Mouse (Mus musculus) kidney, adult 9 months (tissue): ENCODE data around the gene Milr1.
"Not testable (repeated sequence)": the region's sequence is repeated elsewhere in the genome, so short reads cannot be mapped to it uniquely, and the experiment has no call there.

Source experiments
- DNase-seq: peaks from one replicate; pipeline ENCODE4 v3.0.0; 2022

Milr1 gene

DNA sequence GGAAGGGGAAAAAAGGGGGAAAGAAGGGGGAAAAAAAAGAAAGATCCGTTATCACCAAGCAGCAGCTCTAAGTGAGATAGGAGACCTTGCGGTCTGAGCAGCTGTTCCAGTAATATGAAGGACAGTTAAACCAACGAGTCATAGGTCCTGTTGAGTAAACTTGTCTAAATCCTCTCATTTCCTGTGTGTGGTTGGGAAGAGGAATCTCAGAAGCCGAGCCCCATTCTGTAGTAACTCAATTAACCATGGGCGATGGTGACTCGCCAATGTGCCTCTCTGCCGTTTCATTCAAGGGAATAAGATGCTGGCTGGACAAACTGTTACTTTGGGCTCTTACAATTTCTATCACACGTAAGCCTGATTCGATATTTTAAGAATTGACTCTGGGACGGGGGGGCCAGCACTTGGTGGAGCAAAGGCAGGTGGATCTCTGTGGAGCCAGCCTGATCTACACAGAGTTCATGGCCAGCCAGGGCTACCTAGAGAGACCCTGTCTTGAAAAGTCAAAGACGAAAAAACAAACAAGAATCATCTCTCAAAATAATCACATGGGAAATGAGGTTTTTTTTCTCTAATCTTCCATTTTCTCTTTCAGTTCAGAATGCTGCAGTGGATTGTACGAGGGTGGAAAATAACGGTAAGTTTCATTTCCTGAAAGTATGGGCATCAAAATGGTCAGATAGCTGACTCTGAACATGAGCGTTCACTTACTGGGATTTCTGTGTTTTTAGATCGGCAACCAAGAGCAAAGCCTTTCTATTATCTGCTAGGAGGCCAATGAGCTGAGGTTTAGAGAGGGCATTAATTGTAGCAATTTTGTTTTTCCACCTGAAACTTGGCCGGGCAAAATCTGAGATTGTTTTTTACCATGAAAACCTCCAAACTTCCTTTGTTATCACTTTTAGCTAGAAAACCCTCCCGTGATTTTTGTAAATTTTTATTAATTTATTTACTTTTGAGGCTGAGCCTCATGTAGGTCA is at the start of gene Milr1:
Gene Milr1 (plus strand): TSS at position 188 of the 980 bp plus-strand sequence.
- no peak for DNase-seq

DNA sequence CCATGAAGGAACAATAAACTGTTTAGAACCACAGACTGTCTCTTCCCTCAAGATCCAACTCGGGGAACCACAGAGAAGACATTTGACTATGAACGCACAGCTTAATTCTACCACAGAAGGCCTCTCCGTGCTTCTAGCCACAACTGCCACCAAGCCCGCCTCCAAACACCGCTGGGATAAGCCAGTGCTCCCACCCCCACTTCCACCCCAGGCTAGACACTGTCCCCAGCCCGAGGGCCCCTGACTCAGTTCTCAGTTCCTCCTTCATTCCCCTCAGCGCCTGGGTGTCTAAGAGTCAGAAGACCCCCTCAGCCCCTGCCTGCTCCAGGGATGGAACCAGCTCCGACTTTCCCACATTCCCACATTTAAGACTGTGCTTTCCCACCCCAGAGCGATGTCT is 49.4 kb upstream of the Milr1 start:
- DNase-seq = no peak

DNA sequence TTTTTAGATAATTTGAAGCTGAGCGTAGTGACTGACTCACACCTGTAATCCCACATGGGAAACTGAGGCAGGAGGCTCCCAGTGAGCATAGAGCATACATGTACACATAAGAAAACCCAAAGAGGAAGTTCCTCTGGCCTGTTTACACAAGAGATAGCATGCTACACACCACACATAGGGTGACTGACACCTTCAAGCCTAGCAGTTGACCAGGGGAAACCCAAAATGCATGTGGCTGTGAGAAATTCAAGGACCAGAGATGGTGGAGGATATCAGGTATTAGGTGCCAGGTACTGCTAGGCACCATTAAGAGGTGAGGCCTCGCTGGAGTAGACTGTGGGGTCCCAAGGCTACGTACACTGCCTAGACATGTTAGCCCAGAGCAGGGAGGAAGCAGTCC is 48.4 kb upstream of the Milr1 start:
- no peak for DNase-seq

DNA sequence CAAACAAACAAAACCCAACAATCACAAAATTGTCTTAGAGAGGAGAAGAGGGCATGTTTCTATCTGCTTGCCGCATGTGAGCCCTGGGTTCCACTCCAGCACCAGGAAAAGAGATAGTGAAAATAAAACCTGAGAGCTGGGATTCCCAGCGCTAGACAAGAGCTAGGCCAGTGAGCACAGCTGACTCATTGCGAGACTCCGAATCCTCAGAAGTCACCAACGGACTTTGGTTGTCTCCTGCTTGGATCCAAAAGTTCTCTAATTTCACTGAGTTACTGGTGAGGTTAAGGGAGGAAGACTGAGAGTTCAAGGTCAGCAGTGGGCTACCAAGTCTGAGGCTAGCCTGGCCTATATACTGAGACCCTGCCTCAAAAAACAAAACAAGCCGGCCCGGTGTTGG is 47.1 kb upstream of the Milr1 start:
- DNase-seq = no peak

DNA sequence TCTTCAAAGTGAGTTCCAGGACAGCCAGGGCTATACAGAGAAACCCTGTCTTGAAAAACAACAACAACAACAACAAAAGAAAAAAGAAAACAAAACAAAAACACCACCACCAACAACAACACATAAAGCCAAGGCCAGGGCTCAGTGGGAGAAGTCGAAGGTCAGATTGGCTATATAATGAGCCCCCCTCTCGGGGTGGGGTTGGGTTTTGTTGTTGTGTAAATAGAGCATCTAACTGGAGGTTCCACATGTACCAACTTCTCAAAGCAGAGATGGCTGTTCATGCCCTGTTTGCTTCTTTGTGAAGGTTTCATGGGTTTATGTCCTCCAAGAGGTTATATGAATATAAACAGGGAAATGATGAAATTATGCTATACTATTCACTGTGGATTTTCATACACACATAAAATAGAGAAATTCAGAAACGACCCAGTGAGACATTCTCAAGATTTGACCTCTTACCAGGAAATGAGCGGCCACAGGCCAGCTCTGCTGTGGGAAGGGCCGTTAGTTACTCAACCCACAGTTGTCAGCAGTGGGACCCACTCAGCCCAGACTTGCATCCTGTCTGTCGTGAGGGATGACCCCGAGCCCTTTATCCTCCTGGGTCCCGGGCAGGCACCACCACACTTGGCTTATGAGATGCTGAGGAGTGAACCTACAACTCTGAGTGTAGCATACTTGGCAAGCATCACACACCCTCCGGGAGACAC is 46.5 kb upstream of the Milr1 start:
- DNase-seq = no peak

DNA sequence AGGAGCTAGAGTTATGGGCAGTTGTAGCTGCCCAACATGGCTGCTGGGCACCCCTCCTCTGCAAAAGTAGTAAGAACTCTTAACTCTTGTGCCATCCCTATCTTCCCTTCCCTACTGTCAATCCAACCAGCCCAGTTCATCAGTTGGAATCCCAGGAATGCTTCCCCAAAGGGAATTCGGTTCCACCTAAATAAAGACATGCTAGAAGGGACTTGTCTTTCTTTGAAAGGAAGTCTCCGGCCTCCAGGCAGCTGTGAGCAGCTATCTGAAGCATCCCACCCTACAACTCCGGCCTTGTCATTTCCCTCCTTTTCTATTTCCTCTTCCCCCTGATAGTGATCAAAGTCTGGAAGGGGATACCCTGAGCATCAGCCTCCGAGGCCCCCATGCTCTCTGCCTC is 44.8 kb upstream of the Milr1 start:
- no peak for DNase-seq

DNA sequence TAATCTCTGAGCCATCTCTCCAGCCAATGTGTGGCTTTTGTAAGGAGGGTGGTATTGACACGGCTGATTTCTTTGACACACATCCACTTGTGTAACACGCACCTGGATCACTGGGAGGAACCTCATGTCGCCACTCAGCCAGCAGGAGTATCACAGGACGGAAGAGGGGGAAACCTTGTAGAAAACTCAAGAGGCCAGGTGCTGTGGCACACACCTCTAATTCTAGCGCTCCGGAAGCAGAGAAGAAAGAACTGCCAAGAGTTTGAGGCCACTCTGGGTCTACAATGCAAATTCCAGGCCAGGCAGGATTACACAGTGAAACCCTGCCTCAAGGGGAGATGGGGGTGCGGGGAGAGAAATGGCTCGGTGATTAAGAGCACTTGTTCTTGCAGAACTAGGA is 43.9 kb upstream of the Milr1 start:
- no peak for DNase-seq

DNA sequence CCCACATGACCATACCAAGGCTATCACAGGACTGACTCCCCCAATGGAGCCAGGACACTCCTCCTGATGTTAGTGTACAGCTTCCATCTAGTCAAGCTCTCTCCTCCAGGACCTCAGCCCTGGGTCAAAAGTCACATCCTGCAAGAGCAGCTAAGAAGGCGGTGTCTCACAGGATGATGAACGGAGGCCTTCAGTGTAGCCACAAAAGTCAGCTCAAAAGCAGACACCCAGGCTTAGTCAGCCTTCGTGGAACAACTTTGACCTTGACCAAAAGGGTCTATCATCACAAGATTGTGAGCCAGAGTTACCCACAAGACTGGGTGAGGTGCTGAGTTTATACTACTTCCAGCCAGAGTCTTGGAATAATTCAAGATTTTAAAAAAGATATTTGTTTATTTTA is 43.2 kb upstream of the Milr1 start:
- DNase-seq = no peak

DNA sequence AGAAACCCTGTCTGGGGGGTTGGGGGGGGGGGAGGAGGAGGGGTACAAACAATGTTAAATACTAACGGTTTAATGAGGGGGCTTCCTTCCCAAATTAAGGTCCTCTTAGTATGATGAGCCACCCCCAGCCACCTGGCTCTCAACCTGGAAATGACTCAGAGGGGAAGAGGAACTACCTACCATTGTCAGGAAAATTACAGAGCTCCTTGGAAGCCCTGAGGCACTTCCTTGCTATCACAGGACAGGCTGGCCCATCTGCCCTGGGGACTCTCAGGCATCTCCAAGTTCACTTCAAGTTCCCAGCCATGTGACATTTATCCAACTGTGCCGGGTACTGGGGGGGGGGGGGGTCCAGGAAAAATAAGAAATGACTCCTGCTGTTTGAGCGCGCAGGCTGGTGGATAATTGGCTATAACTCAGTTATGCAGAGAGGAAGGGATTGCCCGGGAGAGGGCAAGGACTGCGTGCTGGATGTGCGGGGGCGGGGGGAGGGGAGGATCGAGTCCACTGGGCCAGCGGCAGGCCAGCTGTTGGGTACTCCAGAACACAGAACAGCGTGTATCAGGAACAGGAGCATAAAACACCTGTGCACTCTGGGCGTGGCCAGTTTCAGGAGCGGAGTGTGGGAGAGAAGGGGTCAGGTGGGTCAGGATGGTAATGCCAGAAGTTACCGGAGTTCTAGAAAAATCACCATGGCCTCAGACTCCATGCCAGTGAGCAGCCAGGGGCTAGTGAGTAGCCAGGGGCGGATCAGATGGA is 41.6 kb upstream of the Milr1 start:
- peak; percentile 32 for DNase-seq

DNA sequence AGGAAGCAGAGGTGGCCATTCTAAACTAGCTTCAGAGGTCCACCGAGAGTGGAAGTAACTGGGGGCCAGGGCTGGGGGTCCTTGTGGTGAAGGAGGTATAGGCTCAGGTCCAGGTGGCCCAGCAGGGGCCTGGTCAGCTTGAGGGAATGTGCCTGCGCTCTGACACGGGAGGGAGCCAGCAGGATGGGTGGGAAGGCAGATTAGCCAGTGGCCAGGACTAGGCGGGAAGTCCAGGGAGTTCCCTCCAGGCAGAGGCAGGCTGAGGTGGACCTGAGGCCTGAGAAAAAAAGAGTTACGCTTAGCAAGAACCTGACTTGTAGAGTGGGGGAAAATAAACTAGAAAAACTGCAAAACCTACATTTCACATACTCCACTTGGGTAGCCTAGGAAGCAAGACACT is 40.2 kb upstream of the Milr1 start:
- no peak for DNase-seq

DNA sequence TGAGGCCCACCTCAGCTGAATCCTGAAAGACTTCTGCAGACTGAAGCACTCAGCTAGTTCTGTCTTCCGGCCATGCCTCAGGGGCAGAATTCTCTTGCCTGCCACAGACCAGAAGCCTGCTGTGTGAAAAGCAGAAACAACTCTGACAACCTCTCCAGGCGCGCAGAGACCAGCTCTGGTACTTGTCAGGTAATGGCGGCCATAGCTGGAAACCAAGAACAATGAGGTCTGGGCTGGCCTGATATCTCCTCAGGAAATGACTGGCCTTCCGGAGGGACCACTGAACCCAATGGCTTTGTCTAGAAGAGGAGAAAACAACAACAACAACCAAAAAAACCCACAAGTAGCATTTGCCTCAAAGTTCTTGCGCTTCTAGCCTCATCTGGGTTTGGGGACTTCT is 36.0 kb upstream of the Milr1 start:
- peak; percentile 50 for DNase-seq

DNA sequence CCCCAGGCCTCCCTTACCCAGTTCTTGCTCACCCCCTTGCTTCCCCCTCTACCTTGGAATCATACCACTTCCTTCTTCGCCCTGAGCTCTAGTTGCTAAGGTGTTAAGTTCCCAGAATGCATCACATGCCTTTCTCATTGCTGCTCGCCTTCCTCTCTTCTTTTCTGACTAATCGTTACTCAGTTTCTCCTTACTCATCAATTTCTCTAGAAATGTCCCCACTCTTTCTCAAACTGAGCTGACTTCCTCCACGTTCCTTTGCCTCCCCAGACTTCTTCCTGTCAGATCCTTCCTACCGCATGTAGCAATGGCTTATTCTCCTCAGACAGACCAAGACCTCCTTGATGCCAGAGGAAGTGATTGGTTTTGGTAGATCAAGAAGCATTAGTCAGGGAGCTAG is 34.5 kb upstream of the Milr1 start:
- DNase-seq = no peak

DNA sequence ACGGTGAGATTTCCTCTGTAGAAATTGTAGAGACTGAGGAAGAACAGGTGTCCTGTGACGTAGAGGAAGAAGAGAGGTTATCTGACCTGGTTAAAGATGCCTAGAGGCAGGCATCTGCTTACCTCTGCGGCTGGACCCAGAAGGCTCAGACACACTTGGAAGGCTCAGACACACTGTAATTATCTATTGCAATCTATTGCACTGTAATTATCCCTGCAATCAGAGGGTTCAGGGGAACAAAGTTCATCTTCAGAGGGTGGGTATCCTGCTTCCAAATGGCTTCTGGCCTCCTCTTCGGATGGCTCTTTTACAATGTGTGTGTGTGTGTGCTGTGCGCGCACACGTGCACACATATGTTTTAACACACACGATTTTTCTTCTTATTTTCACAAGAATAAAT is 30.6 kb upstream of the Milr1 start:
- no peak for DNase-seq

DNA sequence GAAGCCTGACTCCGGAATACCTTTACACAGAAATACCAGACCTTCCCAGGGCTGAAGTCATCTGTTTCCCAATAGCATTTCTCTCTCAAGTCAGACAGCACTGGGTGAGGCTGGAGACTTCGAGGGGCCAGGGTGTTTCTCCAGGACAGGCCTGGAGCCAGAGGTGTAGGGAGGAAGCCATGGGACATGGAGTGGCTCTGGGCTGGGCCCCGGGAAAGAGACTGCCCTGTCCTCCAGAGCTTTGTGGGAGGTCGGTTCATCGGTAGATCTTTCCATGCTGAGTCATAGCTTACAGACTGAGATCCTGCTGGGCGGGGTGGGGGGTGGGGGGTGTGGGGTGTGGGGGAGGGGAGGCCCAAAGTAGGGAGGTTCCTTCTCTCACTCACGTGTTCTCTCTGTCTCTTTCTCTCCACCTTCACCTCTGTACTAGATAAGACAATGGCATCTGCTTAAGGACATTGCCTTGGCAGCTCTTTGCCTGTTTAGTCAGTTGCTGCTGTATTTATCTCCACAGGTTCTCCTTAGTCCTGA is 28.1 kb upstream of the Milr1 start:
- peak; percentile 31 for DNase-seq

DNA sequence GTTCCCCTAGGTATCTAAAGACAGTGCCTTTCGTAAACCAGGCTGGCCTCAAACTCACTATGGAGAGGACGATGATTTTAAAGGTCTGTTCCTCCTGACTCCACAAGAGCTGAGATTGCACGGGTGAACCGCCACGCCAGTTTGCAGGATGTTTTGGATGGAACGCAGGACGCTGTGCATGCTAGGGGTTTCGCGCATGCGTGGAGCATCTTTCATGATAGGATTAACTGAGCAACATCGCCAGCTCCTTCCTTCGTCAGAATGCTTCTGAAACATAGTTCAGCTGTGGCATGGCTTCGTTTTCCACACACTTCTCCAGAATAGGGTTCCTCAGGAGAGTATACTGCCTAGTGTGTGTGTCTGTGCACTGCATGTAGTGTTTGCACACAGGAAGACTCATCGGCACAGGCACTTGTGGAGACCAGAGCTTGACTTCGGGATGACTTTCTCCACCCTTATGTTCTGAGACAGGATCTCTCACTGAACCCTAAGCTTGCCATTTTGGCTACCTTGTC is 27.4 kb upstream of the Milr1 start:
- DNase-seq = no peak

DNA sequence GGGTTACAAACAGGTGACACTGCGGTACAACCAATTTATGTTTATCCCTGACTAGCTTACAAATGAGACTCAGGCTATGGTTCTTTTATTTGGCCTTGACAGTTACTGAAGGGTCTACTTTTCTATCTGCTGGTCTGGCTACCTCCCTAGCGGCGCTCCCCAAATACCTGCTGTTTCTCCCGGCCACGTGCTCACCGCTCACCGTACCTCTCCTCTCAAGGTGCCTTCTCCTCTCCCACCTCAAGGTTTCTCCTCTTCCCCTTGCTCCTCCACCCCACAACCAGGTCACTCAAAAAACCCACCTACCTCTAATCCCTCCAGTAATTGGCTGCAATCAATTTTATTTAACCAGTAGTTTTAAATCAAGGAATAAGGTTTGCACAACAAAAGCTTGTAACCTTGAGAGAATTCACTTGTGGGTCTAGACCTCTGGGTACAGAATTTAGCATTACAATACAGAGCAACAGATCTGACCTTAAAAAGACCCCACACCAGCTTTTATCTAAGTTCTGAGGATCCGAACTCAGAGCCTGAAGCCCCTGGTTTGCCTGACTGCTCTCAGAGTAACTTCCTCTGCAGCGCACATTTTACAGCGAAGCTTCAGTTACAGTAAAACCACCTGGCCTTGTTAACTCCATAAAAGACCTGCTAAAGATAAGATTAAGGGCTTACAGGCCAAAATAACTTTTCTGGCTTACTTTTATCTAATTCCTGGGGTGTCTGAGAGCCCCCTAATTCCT is 26.7 kb upstream of the Milr1 start:
- no peak for DNase-seq

DNA sequence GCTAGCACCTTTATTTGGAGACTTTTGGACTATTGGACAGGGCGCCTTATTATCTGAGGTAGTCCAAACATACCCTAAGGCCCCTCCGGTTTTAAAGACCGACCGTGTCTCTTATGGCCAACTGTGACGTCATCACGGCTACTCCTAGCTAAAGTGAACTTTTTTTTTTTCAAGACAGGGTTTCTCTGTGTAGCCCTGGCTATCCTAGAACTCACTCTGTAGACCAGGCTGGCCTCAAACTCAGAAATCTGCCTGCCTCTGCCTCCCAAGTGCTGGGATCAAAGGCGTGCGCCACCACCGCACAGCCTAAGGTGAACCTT is 26.1 kb upstream of the Milr1 start:
- DNase-seq = not testable (repeated sequence)

DNA sequence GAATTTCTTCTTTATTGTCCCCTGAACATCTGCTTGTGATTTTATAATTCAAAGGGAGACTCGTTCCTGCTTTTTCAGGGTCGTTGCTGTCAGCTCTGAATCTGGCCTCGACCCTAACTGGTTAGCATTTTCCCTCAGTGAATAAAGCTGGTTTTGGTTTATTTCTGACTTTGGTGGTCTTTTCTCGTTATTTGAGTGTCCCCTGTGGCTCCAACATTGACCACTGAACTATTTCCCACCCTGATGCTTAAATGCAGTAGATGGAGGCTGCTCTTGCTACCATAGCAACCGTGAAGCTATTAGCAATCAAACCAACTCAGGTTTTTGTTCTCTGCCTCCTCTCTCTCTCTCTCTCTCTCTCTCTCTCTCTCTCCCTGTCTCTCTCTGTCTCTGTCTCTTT is 23.1 kb upstream of the Milr1 start:
- no peak for DNase-seq

DNA sequence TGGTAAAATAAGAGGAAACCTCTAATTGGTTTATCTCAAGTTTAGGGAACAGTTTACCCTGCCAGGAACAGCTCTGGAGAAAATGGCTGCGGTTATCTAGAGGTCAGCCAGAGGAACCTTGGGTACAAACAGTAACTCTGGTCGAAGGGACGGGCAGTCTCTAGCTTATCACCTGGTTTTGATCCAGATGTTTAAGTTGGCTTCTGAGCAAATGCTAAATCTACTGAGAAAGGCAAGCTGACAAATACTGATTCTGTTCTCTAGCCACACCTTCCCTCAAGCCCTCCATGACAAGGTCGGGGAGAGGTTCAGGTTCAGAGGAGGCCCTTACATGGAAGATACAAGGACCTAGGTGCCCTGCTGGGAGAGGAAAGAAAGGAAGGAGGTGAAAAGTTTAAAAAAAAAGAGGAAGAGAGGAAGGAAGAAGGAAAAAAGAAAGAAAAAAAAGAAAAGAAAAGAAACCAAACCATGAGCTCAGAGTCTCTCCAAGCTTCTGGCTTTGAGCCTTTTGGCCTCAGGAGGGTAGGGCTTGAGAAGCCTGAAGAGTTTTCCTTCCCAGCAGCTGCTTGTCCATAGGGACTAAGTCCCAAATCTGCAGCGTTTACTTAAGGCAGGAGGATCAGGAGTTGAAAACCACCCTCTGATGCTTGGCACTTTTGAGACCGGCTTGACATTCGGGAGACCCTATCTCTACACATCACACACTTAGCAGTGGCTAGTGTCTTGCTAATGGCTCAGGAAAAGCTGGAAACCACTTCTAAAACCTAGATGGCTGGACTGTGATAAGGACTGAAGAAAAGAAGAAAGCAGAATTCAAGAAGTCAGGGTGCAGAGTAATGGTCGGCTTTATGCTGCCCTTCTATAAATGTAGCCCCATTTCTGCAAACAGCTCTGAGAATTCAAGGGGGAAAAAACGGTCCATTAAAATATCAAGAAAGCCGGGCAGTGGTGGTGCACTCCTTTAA is 22.3 kb upstream of the Milr1 start:
- DNase-seq = no peak

DNA sequence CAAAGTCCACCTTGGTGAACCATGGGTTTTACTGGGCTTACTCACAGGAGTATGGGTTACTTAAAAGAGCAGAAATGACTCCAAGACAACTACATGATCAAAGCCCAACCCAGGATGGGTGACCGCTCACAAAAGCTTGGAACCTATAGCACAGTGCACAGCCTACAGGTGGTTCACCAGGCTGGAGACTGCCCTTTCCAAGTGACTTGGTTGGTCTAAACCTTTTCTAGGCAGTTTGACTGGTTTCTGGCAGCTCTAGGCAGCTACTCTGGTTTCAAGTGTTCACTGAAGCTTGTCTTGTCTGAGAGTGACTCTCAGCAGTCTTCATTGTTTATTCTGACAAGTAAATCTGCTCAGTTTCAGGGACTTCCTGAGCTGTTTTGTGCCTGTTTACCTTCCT is 21.4 kb upstream of the Milr1 start:
- no peak for DNase-seq

DNA sequence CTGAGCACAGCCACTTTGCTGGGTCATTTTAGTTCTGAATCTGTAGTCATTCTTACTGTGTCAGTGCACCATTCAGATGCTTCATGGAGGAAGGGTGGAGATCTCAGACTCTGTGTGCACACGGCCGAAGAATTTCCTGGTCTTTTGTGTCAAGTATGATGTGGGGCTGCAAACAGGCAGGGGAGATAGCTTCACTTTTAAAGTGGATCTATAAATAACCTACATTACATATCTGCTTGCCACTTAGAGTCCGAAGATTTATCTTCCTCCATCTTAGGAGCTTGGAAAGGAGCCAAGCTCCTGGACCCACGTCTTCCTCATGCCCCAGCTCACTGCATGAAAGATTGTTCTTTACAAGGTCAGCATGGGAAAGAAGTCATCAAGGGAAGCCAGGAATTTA is 20.3 kb upstream of the Milr1 start:
- peak; percentile 43 for DNase-seq
